Mouse (Mus musculus): Measurements from ENCODE around the gene Abtb2. TPM values are rescaled to one million over a fixed set of nuclear protein-coding genes. Genes with fewer than 3 reads are reported as not detected.

Gene Abtb2
- polyA plus RNA-seq, 1 experiment from 2014 or later = 4.4 TPM

- no peak overlapping the region for H3K9ac ChIP-seq (ENCODE audit: low read length)
- H3K4me1 ChIP-seq (replicated peaks; ENCODE audit: control insufficient read depth, insufficient read depth, low read length) = no peaks in the 10 kb centered on the region
- no peak overlapping the region for H3K4me3 ChIP-seq (ENCODE audit: low read depth, low read length)
- ATAC-seq (replicated peaks; ENCODE audit: low FRiP score, low TSS enrichment, low read depth) = no peak
- H3K9me3 ChIP-seq (ENCODE audit: control insufficient read depth, low read length) = no peaks in the 10 kb centered on the region
- no peaks in the 10 kb centered on the region for H3K27me3 ChIP-seq (replicated peaks; ENCODE audit: control insufficient read depth, insufficient read depth, low read length)
- WGBS = 50% methylated on average over 1 of the region's 1 CpGs
- no peak overlapping the region for H3K4me2 ChIP-seq (ENCODE audit: low read length)
- H3K27ac ChIP-seq (ENCODE audit: low read depth) = no peak overlapping the region
- DNase-seq (ENCODE audit: low spot score) = no peak
- no peaks in the 10 kb centered on the region for H3K36me3 ChIP-seq (ENCODE audit: control insufficient read depth, insufficient read depth, low read length)
These were observed 78.3 kb downstream of the Abtb2 start for GRCm38 (mm10) chr2:103644418-103644817.

- no peaks in the 10 kb centered on the region for H3K4me1 ChIP-seq (replicated peaks; ENCODE audit: control insufficient read depth, insufficient read depth, low read length)
- no peak for DNase-seq (ENCODE audit: low spot score)
- no peak overlapping the region for H3K9ac ChIP-seq (ENCODE audit: low read length)
- no peaks in the 10 kb centered on the region for H3K9me3 ChIP-seq (ENCODE audit: control insufficient read depth, low read length)
- no peak overlapping the region for H3K4me3 ChIP-seq (ENCODE audit: low read depth, low read length)
- no peaks in the 10 kb centered on the region for H3K36me3 ChIP-seq (ENCODE audit: control insufficient read depth, insufficient read depth, low read length)
- WGBS = 54% methylated on average over 2 of the region's 2 CpGs
- no peak overlapping the region for H3K4me2 ChIP-seq (ENCODE audit: low read length)
- H3K27ac ChIP-seq (ENCODE audit: low read depth) = no peak overlapping the region
- no peak for ATAC-seq (replicated peaks; ENCODE audit: low FRiP score, low TSS enrichment, low read depth)
- H3K27me3 ChIP-seq (replicated peaks; ENCODE audit: control insufficient read depth, insufficient read depth, low read length) = no peaks in the 10 kb centered on the region
These were observed 84.3 kb downstream of the Abtb2 start for GRCm38 (mm10) chr2:103650314-103650879.

DNA sequence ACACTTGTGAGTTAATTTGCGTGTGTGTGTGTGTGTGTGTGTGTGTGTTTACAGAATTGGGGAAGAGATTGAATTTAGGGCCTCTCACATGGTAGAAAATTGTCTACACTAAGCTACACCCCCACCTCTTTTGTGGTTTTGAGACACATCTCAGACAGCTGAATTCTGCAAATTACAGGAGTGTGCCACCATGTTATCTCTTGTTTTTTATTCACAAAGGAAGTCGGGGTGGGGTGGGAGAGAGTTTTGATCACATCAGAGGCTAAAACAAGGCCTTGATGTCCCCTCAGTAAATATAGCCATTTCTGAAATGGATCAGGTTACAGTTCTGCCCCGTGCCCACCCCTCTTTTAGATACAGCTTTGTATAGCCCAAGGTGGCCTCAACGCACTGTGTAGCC, 86.0 kb downstream of the Abtb2 start:
- WGBS = 73% methylated on average over 4 of the region's 4 CpGs
- H3K9me3 ChIP-seq (ENCODE audit: control insufficient read depth, low read length) = no peaks in the 10 kb centered on the region
- H3K27me3 ChIP-seq (replicated peaks; ENCODE audit: control insufficient read depth, insufficient read depth, low read length) = no peaks in the 10 kb centered on the region
- DNase-seq (ENCODE audit: low spot score) (no peak), ATAC-seq (replicated peaks; ENCODE audit: low FRiP score, low TSS enrichment, low read depth) (no peak)
- H3K4me3 ChIP-seq (ENCODE audit: low read depth, low read length) = no peak overlapping the region
- no peak overlapping the region for H3K27ac ChIP-seq (ENCODE audit: low read depth)
- H3K4me2 ChIP-seq (ENCODE audit: low read length) = no peak overlapping the region
- H3K4me1 ChIP-seq (replicated peaks; ENCODE audit: control insufficient read depth, insufficient read depth, low read length) = no peaks in the 10 kb centered on the region
- H3K36me3 ChIP-seq (ENCODE audit: control insufficient read depth, insufficient read depth, low read length) = no peaks in the 10 kb centered on the region
- no peak overlapping the region for H3K9ac ChIP-seq (ENCODE audit: low read length)

DNA sequence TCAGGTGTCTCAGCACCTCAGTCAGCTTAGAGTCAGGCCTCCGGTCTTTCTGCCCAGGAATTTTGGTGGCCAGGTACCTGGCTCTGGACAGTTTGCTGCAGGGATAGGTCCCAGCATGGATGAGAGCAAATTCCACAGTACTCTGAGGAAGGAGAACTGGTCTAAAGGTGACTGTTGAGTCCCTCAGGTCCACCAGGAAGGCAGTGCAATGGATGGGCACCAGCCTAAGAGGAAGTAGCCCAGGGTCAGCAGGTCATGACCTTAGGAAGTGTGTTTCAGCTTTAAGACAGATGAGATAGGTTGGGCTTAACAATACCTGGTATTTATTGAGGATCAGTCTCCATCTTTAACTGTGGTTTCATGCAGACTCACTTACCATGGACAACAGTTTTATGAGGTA, 88.9 kb downstream of the Abtb2 start:
- no peaks in the 10 kb centered on the region for H3K4me1 ChIP-seq (replicated peaks; ENCODE audit: control insufficient read depth, insufficient read depth, low read length)
- H3K4me2 ChIP-seq (ENCODE audit: low read length) = no peak overlapping the region
- H3K27ac ChIP-seq (ENCODE audit: low read depth) = no peak overlapping the region
- no peak overlapping the region for H3K4me3 ChIP-seq (ENCODE audit: low read depth, low read length)
- 95% methylated on average over 1 of the region's 1 CpGs for WGBS
- ATAC-seq (replicated peaks; ENCODE audit: low FRiP score, low TSS enrichment, low read depth) (no peak), DNase-seq (ENCODE audit: low spot score) (no peak)
- no peaks in the 10 kb centered on the region for H3K9me3 ChIP-seq (ENCODE audit: control insufficient read depth, low read length)
- no peak overlapping the region for H3K9ac ChIP-seq (ENCODE audit: low read length)
- H3K27me3 ChIP-seq (replicated peaks; ENCODE audit: control insufficient read depth, insufficient read depth, low read length) = no peaks in the 10 kb centered on the region
- no peaks in the 10 kb centered on the region for H3K36me3 ChIP-seq (ENCODE audit: control insufficient read depth, insufficient read depth, low read length)

- ATAC-seq (replicated peaks; ENCODE audit: low FRiP score, low TSS enrichment, low read depth) = no peak
- Histone ChIP-seq H3K27ac (ENCODE audit: low read depth) (no peak overlapping the region), H3K9ac (ENCODE audit: low read length) (no peak overlapping the region)
These were observed 89.9 kb downstream of the Abtb2 start for GRCm38 (mm10) chr2:103656028-103656427.

GRCm38 (mm10) chr2:103659167-103659566, 93.1 kb downstream of the Abtb2 start:
- H3K27ac ChIP-seq (ENCODE audit: low read depth) = no peak overlapping the region
- no peak for DNase-seq (ENCODE audit: low spot score)
- no peak overlapping the region for H3K4me2 ChIP-seq (ENCODE audit: low read length)
- no peak overlapping the region for H3K4me3 ChIP-seq (ENCODE audit: low read depth, low read length)
- WGBS = 83% methylated on average over 4 of the region's 4 CpGs
- H3K36me3 ChIP-seq (ENCODE audit: control insufficient read depth, insufficient read depth, low read length) = no peaks in the 10 kb centered on the region
- no peaks in the 10 kb centered on the region for H3K9me3 ChIP-seq (ENCODE audit: control insufficient read depth, low read length)
- no peak overlapping the region for H3K9ac ChIP-seq (ENCODE audit: low read length)
- no peaks in the 10 kb centered on the region for H3K4me1 ChIP-seq (replicated peaks; ENCODE audit: control insufficient read depth, insufficient read depth, low read length)
- H3K27me3 ChIP-seq (replicated peaks; ENCODE audit: control insufficient read depth, insufficient read depth, low read length) = no peaks in the 10 kb centered on the region
- no peak for ATAC-seq (replicated peaks; ENCODE audit: low FRiP score, low TSS enrichment, low read depth)

More at GRCm38 (mm10) chr2:103656028-103656427, 89.9 kb downstream of the Abtb2 start:
- Histone ChIP-seq H3K4me1 (replicated peaks; ENCODE audit: control insufficient read depth, insufficient read depth, low read length) (no peaks in the 10 kb centered on the region), H3K4me3 (ENCODE audit: low read depth, low read length) (no peak overlapping the region), H3K4me2 (ENCODE audit: low read length) (no peak overlapping the region), H3K9me3 (ENCODE audit: control insufficient read depth, low read length) (no peaks in the 10 kb centered on the region), H3K36me3 (ENCODE audit: control insufficient read depth, insufficient read depth, low read length) (no peaks in the 10 kb centered on the region), H3K27me3 (replicated peaks; ENCODE audit: control insufficient read depth, insufficient read depth, low read length) (no peaks in the 10 kb centered on the region)
- no peak for DNase-seq (ENCODE audit: low spot score)

DNA sequence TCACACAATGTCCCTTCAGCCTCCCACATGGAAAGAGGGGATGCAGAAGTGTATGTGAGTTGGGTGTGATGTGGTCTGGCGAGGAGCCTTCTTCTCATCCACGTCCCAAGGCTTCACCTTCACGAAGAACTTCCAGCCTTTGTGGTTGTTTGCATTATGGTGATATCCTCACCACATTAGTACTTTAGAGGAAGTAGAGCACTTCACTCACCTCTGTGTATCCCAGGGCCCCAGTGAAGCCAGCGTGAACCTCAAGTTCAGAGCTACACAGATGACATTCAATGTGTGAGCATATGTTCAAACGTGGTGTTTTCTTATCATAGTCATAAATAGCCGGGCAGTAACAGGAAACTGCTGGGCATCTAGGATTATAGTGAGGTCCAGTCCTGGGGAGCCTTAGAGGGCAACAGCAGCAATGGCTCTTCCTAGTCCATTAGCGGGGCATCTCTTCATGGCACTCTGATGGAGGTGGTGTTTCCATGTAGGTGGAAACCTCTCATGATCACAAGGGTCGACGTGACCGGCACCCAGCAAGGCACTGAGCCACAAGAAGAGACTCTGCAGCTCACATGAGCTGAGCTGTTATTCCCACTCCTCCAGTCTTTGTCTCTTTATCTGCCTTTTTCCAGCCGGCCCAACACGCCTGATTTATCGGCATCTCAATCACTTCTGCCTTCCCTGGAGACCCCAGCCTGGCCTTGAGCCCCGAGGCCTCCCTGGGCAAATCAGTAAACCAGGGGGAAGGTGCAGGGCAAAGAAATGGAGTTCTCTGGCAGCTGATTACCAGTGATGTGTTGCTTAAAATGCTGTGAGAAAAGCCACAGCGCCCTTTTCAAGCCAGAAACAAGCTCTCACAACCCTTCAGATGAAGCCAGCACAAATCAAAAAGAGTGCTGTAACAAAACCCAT, 93.8 kb downstream of the Abtb2 start:
- Histone ChIP-seq H3K4me1 (replicated peaks; ENCODE audit: control insufficient read depth, insufficient read depth, low read length) (no peaks in the 10 kb centered on the region), H3K4me3 (ENCODE audit: low read depth, low read length) (no peak overlapping the region), H3K27ac (ENCODE audit: low read depth) (no peak overlapping the region), H3K27me3 (replicated peaks; ENCODE audit: control insufficient read depth, insufficient read depth, low read length) (no peaks in the 10 kb centered on the region), H3K36me3 (ENCODE audit: control insufficient read depth, insufficient read depth, low read length) (no peaks in the 10 kb centered on the region), H3K9me3 (ENCODE audit: control insufficient read depth, low read length) (no peaks in the 10 kb centered on the region), H3K9ac (ENCODE audit: low read length) (no peak overlapping the region), H3K4me2 (ENCODE audit: low read length) (no peak overlapping the region)
- WGBS = 73% methylated on average over 15 of the region's 15 CpGs
- DNase-seq (ENCODE audit: low spot score) (no peak), ATAC-seq (replicated peaks; ENCODE audit: low FRiP score, low TSS enrichment, low read depth) (no peak)

GRCm38 (mm10) chr2:103661696-103662095, 95.6 kb downstream of the Abtb2 start:
- Histone ChIP-seq H3K27me3 (replicated peaks; ENCODE audit: control insufficient read depth, insufficient read depth, low read length) (no peaks in the 10 kb centered on the region), H3K4me2 (ENCODE audit: low read length) (no peak overlapping the region), H3K27ac (ENCODE audit: low read depth) (no peak overlapping the region), H3K9me3 (ENCODE audit: control insufficient read depth, low read length) (no peaks in the 10 kb centered on the region), H3K36me3 (ENCODE audit: control insufficient read depth, insufficient read depth, low read length) (no peaks in the 10 kb centered on the region), H3K4me1 (replicated peaks; ENCODE audit: control insufficient read depth, insufficient read depth, low read length) (no peaks in the 10 kb centered on the region), H3K4me3 (ENCODE audit: low read depth, low read length) (no peak overlapping the region), H3K9ac (ENCODE audit: low read length) (no peak overlapping the region)
- ATAC-seq (replicated peaks; ENCODE audit: low FRiP score, low TSS enrichment, low read depth) = no peak
- WGBS = 53% methylated on average over 1 of the region's 1 CpGs
- no peak for DNase-seq (ENCODE audit: low spot score)

DNA sequence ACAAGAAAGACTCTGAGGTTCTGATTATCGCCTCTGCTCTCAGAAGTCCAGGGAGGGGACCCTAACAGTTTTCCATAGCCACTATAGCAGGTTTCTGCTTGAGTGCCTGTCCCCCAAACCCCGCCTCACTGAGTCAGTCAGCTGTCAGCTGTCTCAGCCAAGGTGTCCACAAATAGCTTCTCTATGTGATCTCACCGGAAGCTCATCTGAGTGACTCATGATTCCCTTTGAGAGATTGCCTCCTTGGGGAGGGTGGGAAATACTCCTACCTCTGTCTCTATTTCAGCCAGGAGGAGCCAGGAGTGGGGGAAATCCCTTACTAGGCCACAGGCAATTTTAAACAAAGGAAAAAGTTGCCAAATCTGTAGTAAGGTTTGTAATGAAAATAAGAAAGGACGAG, 96.0 kb downstream of the Abtb2 start:
- 65% methylated on average over 4 of the region's 4 CpGs for WGBS
- Histone ChIP-seq H3K9me3 (ENCODE audit: control insufficient read depth, low read length) (no peaks in the 10 kb centered on the region), H3K36me3 (ENCODE audit: control insufficient read depth, insufficient read depth, low read length) (no peaks in the 10 kb centered on the region), H3K4me1 (replicated peaks; ENCODE audit: control insufficient read depth, insufficient read depth, low read length) (no peaks in the 10 kb centered on the region), H3K4me3 (ENCODE audit: low read depth, low read length) (no peak overlapping the region), H3K9ac (ENCODE audit: low read length) (no peak overlapping the region), H3K4me2 (ENCODE audit: low read length) (no peak overlapping the region), H3K27ac (ENCODE audit: low read depth) (no peak overlapping the region), H3K27me3 (replicated peaks; ENCODE audit: control insufficient read depth, insufficient read depth, low read length) (no peaks in the 10 kb centered on the region)
- DNase-seq (ENCODE audit: low spot score) (no peak), ATAC-seq (replicated peaks; ENCODE audit: low FRiP score, low TSS enrichment, low read depth) (no peak)
